Mouse (Mus musculus) urinary bladder, adult 2 months (tissue): ENCODE results near the gene Msh5. TPM values are rescaled to one million over a fixed set of nuclear protein-coding genes. Genes with fewer than 3 reads are reported as not detected.
"Not testable (repeated sequence)": the region's sequence is repeated elsewhere in the genome, so short reads cannot be mapped to it uniquely, and the experiment has no call there.

ENCODE experiments used
- DNase-seq: peaks from one replicate; pipeline ENCODE4 v3.0.0; 2022; ENCODE audit warnings: low spot score
- polyA plus RNA-seq: library from polyadenylated mRNA; depleted of rRNA; stranded (reverse); fragments of >200 nt; gene quantifications from 2 replicates; pipeline ENCODE4 v1.2.3, GENCODE M21; 2012

Gene Msh5
- polyA plus RNA-seq, 1 experiment, result 1.4 TPM

- DNase-seq, result no peak
Observed at GRCm38 (mm10) chr17:35048932-35049440, 2.4 kb upstream of the Msh5 start.

DNA sequence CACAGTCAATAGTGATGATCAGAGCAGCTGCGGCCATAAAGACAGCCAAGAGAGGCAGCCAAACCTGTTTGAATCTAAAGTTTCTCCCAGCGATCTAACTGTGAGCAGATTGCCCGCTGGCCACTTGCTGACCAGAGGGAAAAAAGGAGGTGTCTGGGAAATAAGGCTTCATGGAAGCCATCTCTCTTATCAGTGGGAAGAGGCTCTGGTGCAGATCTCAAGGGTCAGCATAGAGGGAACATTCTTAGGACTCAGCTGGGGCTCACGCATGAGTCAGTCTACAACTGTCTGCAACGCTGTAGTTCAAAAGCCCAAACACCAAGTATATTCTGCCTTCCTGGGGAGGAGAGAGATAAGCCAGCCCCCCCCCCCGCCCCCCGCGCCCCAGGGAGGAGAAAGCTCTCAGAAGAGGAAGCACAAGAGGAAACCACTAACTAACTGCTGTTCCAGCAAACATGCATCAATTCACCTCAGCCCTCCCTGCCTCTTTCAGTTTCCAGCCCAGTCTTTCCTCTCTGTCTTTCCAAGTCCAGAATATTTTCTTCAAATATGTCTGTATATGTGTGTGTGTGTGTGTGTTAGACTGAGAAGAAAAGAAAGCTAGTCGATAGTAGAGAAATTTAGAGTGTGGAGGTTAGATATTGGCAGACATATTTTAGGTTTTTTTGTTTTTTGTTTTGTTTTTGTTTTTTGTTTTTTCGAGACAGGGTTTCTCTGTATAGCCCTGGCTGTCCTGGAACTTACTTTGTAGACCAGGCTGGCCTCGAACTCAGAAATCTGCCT is 1.8 kb upstream of the Msh5 start:
- no peak for DNase-seq

DNA sequence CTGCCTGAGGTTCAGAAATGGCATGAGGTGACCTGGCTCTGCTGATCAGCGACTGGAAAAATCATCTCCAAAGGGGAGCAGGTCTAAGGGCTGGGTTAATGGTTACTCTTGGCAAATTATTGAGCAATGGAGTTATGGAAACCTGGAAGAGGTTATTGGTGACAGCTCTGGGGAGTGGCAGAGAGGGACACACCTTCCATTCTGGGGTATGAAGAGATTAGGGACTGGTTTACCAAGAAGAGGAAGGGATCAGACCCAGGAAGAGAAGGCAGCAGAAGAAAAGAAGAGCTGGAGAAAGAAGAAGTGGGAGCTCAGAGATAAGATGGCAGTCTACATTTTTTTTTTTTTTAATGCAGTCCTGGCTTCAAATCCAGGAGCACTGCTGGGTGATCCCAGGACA is 1.1 kb upstream of the Msh5 start:
- DNase-seq, result no peak

DNA sequence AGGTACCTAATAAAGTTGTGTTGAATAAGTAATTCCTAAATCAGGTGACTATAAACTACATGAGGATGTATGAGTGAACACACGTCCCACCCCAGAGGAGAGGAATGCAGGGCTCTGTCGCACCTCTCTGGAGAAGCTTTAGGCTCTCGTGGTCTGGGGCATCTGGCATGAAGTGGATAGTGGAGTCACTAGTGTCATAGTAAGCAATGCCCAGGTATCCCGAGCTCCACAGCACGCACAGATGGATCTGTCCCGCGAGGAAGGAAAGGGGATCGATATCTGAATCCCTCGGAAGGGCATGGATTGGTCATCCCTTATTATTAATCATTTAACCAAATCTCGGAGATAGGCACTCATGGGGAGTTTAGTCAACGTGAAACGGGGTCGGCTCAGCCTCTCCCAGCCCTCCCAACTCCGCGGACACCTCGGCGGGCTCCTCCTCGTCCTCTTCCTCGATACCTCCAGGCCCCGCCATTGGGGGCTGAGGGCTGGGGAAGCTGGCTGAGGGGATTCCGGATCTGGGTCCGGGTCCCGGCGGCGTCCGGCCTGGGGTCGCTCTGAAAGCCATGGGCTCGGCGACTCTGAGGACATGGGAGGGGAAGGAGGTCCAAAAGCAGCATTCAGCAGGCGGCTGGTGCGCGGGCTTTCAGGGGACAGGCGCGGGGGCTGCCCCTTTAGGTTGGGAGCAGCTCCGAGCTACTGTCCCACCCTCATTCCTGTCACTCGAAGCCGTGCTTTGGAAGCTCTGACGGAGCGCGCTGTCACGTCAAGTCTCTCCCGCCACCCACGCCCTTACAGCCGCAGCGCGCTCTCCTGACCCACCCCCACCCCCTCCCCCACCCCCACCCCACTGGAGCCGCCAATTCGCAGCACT is 501 bp downstream of the Msh5 start:
- no peak for DNase-seq

GRCm38 (mm10) chr17:35044904-35045806 is 1.4 kb downstream of the Msh5 start:
- DNase-seq, result no peak

DNA sequence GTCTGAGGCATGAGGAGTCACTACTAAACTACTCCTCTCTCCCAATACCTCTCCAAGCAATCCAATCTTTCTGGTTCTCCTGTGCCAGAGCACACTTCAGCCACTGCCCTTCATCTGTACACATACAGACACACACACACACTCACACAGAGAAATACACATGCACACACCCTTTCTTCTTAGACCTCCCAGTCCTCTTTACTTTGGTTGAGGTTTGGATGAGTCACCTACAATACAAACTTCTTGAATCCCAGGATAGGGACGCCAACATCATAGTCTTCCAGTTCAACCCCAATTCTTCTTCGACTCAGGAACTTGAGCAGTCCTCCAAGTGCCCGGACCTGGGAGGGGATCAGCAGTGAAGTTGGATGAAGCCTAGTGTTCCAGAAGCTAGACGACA is 2.8 kb downstream of the Msh5 start:
- DNase-seq, result no peak

- DNase-seq, result no peak
Observed at GRCm38 (mm10) chr17:35039121-35039873, 7.2 kb downstream of the Msh5 start.

DNA sequence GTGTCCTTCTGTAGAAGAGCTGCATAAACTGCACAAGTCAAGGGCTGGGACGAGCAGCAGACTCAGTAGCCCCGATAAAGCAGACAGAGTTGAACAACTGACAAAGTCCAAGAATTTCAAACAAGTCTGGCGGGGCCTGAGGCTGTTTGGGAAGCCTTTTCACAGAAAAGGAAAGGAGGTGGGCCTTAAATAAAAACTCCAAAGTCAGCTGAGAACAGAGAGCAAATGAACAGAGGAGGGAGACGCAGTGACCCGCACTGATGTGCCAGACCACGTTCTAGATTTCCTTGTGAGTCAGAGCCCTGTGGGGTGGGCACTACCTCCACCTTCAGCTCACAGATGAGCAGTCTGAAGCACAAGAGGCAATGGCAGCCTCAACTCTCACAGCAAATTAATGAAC is 11.6 kb downstream of the Msh5 start:
- DNase-seq, result no peak

GRCm38 (mm10) chr17:35033703-35034102 is 12.8 kb downstream of the Msh5 start:
- DNase-seq, result not testable (repeated sequence)

DNA sequence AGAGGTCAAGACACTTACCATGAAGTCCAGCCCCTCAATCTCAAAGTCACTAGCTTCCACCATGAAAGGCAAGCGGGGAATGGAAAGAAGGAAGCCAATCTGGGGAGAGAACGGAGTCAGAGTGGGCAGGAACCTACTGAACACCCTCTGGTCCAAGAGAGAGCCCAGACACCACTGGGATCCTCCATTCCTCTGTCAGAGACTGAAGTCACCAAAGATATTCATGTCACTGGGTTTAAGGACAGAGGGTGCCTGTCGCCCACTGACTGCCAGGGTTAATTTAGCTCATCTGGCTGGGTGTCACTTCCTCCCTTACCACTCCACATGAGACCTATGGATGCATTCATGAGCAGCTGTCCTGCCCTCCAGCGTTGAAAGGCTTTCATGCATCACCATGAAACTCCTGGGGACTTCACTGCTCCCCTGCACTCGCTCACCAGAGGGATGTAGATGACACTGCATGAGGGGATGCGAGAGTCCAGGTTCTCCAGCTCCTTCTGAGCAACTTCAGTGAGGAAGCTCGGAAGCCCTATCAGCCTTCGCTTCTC is 14.1 kb downstream of the Msh5 start:
- DNase-seq, result no peak

DNA sequence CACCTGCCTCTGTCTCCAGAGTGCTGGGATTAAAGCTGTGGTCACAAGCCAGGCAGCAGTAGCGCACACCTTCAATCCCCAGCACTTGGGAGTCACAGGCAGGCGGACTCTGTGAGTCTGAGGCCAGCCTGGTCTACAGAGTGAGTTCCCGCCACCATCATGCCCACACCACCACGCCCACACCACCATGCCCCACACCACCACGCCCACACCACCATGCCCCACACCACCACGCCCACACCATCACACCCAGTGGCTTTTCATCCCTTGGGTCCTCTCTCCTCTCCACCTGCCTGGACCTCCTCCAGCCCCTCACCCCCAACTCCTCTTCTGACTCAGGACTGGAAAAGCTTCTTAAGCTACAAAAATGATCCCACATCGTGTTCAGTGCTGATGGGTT is 14.7 kb downstream of the Msh5 start:
- DNase-seq, result no peak

- DNase-seq, result no peak
Observed at GRCm38 (mm10) chr17:35031272-35031671, 15.3 kb downstream of the Msh5 start.

DNA sequence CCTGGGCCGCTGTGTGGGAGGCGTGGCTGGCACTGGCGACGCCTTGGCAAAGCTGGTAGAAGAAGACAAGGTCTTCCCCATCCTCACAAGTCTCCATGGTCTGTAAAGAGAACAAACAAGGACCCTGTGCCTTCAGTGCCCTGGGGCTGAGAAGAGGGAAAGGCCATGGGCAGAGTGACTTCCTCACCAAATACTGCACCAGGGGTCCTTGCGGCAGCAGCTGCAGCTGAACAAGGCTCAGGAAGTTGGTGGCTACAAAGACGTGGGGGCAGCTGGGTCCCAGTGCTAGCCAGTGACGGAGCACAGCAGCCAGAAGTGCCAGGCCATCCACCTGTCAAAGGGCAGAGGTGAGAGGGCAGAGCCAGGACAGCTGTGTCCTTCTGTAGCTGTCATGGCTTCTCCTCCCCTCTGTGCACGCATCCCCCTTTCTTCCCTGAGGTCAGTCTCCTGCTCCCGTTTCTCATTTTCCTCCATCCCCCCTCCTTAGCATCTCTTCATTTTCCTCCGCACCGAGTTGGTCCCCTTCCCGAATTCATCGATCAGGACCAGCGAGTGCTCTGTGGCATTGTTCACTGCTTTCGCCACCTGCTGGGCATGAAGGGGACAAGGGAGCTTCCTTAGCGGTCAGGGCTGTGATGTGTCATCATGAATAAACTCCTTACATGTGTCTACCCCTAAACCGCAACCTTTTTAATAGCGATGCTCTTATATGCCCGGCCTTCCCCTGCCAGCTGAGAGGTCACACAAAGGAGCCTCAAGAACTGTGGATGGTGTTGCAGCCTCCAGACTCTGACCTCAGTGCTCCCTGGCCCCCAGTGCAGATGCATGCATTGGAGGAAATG is 16.6 kb downstream of the Msh5 start:
- no peak for DNase-seq

GRCm38 (mm10) chr17:35028315-35028714 is 18.2 kb downstream of the Msh5 start:
- no peak for DNase-seq

DNA sequence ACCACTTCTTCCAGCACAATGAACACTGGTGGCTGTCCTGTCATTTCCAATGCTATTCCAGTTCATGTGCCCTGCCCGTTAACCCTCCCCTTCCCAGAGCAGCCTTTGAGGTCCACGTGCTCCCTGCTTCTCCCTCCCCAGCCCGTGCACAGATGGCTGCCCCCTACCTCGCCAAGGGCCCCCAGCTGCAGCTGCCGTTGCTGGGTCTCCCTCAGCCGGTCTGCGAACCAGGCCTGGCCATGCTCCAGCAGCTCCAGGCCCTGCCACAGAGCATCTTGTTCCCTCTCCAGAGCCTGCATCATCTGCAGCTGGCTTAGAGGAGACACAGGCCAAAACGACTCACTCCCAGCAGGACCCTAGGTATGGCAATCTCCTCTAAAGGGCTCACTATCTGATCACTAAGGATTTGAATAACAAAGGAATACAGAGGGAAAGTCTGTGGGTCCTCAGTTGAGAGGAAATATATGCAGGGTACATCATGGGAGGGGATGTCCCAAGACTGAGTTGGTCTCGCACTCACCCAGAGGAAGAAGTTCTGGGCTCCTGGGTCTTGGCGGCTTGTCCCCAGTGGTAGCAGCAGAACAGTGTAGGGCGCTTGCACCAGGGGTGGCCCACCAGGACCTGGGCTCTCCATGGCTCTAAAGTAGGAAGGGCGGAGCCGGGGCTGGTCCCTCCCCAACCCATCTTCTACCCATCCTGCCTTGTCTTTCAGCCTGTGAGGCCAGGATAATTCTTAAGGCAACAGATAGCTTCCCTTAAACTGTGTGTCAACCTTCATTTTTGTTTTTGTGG is 19.1 kb downstream of the Msh5 start, which contains the start of gene Sapcd1:
Sapcd1 (minus strand) TSS at position 740 of the 792 bp plus-strand sequence.
- DNase-seq, result no peak

DNA sequence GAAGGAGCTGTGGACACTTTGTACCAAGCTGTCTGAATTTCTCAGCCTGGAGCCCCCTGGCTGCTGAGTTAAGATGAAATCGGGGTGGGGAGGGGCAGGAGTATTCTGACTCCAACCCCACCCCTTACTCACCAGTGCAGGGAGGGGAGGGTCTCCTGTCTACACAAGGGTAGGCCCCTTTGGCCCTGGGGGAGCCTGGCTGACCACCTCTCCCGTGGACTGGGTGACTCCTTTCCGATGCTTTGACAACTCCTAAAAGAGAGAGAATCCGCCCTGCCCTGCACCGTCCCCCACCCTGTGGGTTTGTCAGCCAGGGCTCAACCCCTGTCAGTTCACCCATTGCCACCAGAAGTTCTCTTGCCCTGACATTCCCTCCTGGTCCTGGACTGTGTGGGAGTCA is 20.3 kb downstream of the Msh5 start:
- no peak for DNase-seq

DNA sequence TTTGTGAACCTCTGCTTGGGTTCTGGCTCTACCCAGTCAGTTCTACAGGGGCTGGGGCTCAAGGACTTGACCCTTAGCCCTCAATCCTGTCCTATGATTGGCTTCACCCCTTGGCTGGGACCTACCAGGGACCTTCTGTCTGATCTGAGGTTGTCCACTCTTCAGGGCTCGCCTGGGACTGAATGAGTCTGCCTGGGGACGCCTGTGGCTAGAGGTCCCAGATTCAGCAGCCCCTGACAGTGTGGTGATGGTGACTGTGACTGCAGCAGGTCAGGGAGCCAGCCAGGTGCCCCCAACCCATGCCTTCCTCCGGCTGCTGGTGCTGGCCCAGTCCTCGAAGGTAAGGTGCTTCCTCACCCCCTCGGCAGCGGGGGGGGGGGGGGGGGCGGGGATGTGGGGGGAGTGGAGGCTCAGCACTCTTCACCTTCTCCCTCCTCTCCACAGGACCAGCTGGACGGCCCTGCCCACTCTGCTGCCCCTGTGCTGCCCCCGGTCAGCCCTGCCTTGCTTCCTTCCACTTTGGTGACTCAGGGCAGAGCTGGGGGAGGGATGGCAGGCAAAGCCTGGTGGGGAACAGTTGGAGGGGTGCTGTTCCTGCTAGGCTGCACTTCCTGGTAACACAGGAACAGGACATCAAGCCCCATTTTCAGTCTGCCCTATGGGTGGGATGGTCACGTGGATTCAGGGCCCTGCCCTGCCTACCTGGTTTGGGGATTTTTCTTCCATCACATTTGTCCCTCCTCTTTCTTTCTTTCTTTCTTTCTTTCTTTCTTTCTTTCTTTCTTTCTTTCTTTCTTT is 21.7 kb downstream of the Msh5 start:
- DNase-seq, result no peak

- DNase-seq, result no peak
Observed at GRCm38 (mm10) chr17:35024261-35024660, 22.3 kb downstream of the Msh5 start.
